In genomic region chrX:157818207-157818920, GRCm38 (mm10) we compare ENCODE assay signal across 9 mouse cellular contexts. TPM values are rescaled to one million over a fixed set of nuclear protein-coding genes. Genes with fewer than 3 reads are reported as not detected.
DNase-seq lines count a peak whose midpoint lies in the region; ATAC-seq and TF ChIP-seq lines count a peak whose summit lies in the region.
"Had no signal": no experiment of that assay in that cellular context is flagged by ENCODE, and none has a peak within 500 bp of the region (broad histone marks: within the 10 kb centered on the region; RNA-seq: fewer than 3 reads in every experiment).

TSS of gene Klhl34 (plus strand) at chrX:157818435.

- 42% methylated on average over 28 of the region's 28 CpGs for WGBS in lung, embryonic 16.5 days
- 37% methylated on average over 28 of the region's 28 CpGs for WGBS in heart, postnatal 0 days

- H3K9me3 ChIP-seq in lung, embryonic 16.5 days (ENCODE audit: control insufficient read depth, low read length) = no peaks in the 10 kb centered on the region
- no peaks in the 10 kb centered on the region for H3K9me3 ChIP-seq in heart, postnatal 0 days (replicated peaks; ENCODE audit: control insufficient read depth, low read length)

- TF ChIP-seq EP300 in heart, postnatal 0 days (IDR thresholded peaks at IDR 0.05; ENCODE audit: low read depth) = no peak

- DNase-seq in lung, postnatal 14 days = no peak
- peak; percentile 54 for DNase-seq in embryo, embryonic 11 days
- DNase-seq in heart, postnatal 0 days (ENCODE audit: low spot score) = no peak
- DNase-seq in testis, postnatal 14 days (ENCODE audit: low spot score) = peak; percentile 3
- no peak for DNase-seq in layer of hippocampus, adult 9-11 months
- no peak for DNase-seq in layer of hippocampus, adult 9-10 months (ENCODE audit: low spot score)

- no peak for TF ChIP-seq CTCF in heart, postnatal 0 days (IDR thresholded peaks at IDR 0.05; ENCODE audit: low read depth)

- peak within 1 kb of the TSS; percentile 28; the same call in 1 of the 2 replicates for H3K9ac ChIP-seq in lung, embryonic 16.5 days (ENCODE audit: low read length)
- no peak within 1 kb of the TSS for H3K9ac ChIP-seq in heart, postnatal 0 days (replicated peaks; ENCODE audit: low read depth, low read length)

- H3K27me3 ChIP-seq in lung, embryonic 16.5 days (ENCODE audit: control insufficient read depth, insufficient read depth, low read depth, low read length) = no peaks in the 10 kb centered on the region
- no peaks in the 10 kb centered on the region for H3K27me3 ChIP-seq in heart, postnatal 0 days (ENCODE audit: control insufficient read depth, insufficient read depth, low read length)

- no peaks in the 10 kb centered on the region for H3K36me3 ChIP-seq in lung, embryonic 16.5 days (ENCODE audit: control insufficient read depth, insufficient read depth, low read length)
- no peaks in the 10 kb centered on the region for H3K36me3 ChIP-seq in heart, postnatal 0 days (replicated peaks; ENCODE audit: control insufficient read depth, insufficient read depth, low read length)

- H3K4me1 ChIP-seq in lung, embryonic 16.5 days (replicated peaks; ENCODE audit: control insufficient read depth, insufficient read depth, low read length) = 0 out of 2 replicates have a peak, but pooled peaks cover 2% of the 10 kb centered on the region
- no peaks in the 10 kb centered on the region for H3K4me1 ChIP-seq in heart, postnatal 0 days (ENCODE audit: control insufficient read depth, insufficient read depth)

- peak within 1 kb of the TSS; percentile 30 for H3K4me3 ChIP-seq in lung, embryonic 16.5 days (ENCODE audit: low read length)
- H3K4me3 ChIP-seq in heart, postnatal 0 days (ENCODE audit: low read depth, low read length) = peak within 1 kb of the TSS; percentile 40

- peak within 1 kb of the TSS; percentile 61 for H3K4me2 ChIP-seq in lung, embryonic 16.5 days (ENCODE audit: low read depth, low read length)
- H3K4me2 ChIP-seq in heart, postnatal 0 days (ENCODE audit: low read depth, low read length) = peak within 1 kb of the TSS; percentile 72

- H3K27ac ChIP-seq in lung, embryonic 16.5 days (ENCODE audit: low read length) = no peak within 1 kb of the TSS
- H3K27ac ChIP-seq in heart, postnatal 0 days (ENCODE audit: low read depth) = no peak within 1 kb of the TSS
- H3K27ac ChIP-seq: macrophage had no signal

- peak; percentile 63 for ATAC-seq in lung, embryonic 16.5 days (ENCODE audit: low read depth)
- ATAC-seq in heart, postnatal 0 days (ENCODE audit: insufficient read depth, low read depth) = no peak
- peak; percentile 36; the same call in 1 of the 2 replicates for ATAC-seq in megakaryocyte, adult 5-6 weeks (ENCODE audit: poor library complexity, severe bottlenecking)

RNA-seq across cellular contexts. Expression of gene Klhl34, which starts in this region (rescaled TPM):
- polyA plus RNA-seq in lung, embryonic 16.5 days (2015; fragmentation: Nextera tagmentation; extraction: Ambion mirVana) = 0.67 and 0.88 TPM in 2 replicates
- 1.1 TPM in 1 of 2 replicates, not detected in the other for total RNA-seq in heart, postnatal 0 days (2014; rRNA removed; ENCODE audit: low replicate concordance)
- 0.22 and 0.26 TPM in 2 replicates for polyA plus RNA-seq in heart, postnatal 0 days (2015; fragmentation: Nextera tagmentation; extraction: Ambion mirVana)
- total RNA-seq in megakaryocyte, adult 5-6 weeks (2015) = not detected in 2 replicates
- not detected in 2 replicates for total RNA-seq in megakaryocyte, adult 5-6 weeks (2017)
- polyA plus RNA-seq: macrophage had no signal

Comparison
In these comparisons a context has a peak if more than half of its experiments do, and no peak if none do; other contexts are left out.
1. Peak in ATAC-seq, H3K4me3 ChIP-seq, H3K9ac ChIP-seq and H3K4me2 ChIP-seq in lung, embryonic 16.5 days; RNA of the gene not detected or under 1 TPM.
2. Peak in ATAC-seq in megakaryocyte, adult 5-6 weeks; RNA of the gene not detected or under 1 TPM.
3. DNase-seq: peak in embryo, embryonic 11 days (single experiment) and testis, postnatal 14 days (single experiment); none in lung, postnatal 14 days (single experiment), heart, postnatal 0 days (single experiment), layer of hippocampus, adult 9-11 months (single experiment) and layer of hippocampus, adult 9-10 months (single experiment).